ENCODE assay signal across 17 mouse cellular contexts in genomic region chr4:88998286-88998685, GRCm38 (mm10).
"Had no signal": no experiment of that assay in that cellular context is flagged by ENCODE, and none has a peak within 500 bp of the region (broad histone marks: within the 10 kb centered on the region; RNA-seq: fewer than 3 reads in every experiment).

No protein-coding gene starts in this region.

- H3K27me3 ChIP-seq: limb, embryonic 12.5 days; limb, embryonic 15.5 days; lung, embryonic 15.5 days; megakaryocyte, embryonic 14.5 days; midbrain, embryonic 13.5 days had no signal

- H3K36me3 ChIP-seq: limb, embryonic 12.5 days; limb, embryonic 15.5 days; lung, embryonic 15.5 days; midbrain, embryonic 10.5 days; midbrain, embryonic 13.5 days had no signal

- DNase-seq: kidney, adult 18-20 months; kidney, adult 9 months; kidney, postnatal 14 days; left cerebral cortex, postnatal 4 days; lung, adult 18-20 months; lung, postnatal 10 days; lung, postnatal 36 days; right cerebral cortex, postnatal 4 days; thymus, postnatal 36 days had no signal

- H3K4me3 ChIP-seq: limb, embryonic 12.5 days; limb, embryonic 15.5 days; lung, embryonic 15.5 days; megakaryocyte, embryonic 14.5 days; midbrain, embryonic 10.5 days; midbrain, embryonic 13.5 days had no signal

- H3K4me1 ChIP-seq: limb, embryonic 12.5 days; limb, embryonic 15.5 days; lung, embryonic 15.5 days; midbrain, embryonic 10.5 days; midbrain, embryonic 13.5 days had no signal

- H3K27ac ChIP-seq: limb, embryonic 12.5 days; limb, embryonic 15.5 days; liver, embryonic 14.5 days; lung, embryonic 15.5 days; midbrain, embryonic 10.5 days; midbrain, embryonic 13.5 days; stomach, postnatal 0 days had no signal
